Mouse (Mus musculus): ENCODE results near the gene Icmt.

Gene Icmt

GRCm38 (mm10) chr4:152303172-152303571 lies 6.1 kb downstream of the Icmt start:
- no peak for DNase-seq

GRCm38 (mm10) chr4:152304685-152305084 lies 7.7 kb downstream of the Icmt start:
- DNase-seq: peak in 1 of 2 experiments; percentile 48

GRCm38 (mm10) chr4:152305991-152306390 lies 9.0 kb downstream of the Icmt start:
- no peak for DNase-seq

GRCm38 (mm10) chr4:152307542-152307941 lies 10.5 kb downstream of the Icmt start:
- no peak for DNase-seq

GRCm38 (mm10) chr4:152312186-152312585 lies 15.2 kb downstream of the Icmt start:
- no peak for DNase-seq

- peak; percentile 27 to 32 for DNase-seq
Observed at GRCm38 (mm10) chr4:152313211-152313632, 16.2 kb downstream of the Icmt start.

- DNase-seq: peak in 1 of 2 experiments; percentile 42
Observed at GRCm38 (mm10) chr4:152313934-152314333, 16.9 kb downstream of the Icmt start.

- DNase-seq: no peak
Observed at GRCm38 (mm10) chr4:152315498-152316213, 18.6 kb downstream of the Icmt start.

- DNase-seq: peak in 1 of 2 experiments; percentile 45
Observed at GRCm38 (mm10) chr4:152317631-152318033, 20.6 kb downstream of the Icmt start.

GRCm38 (mm10) chr4:152318517-152319234 lies 21.6 kb downstream of the Icmt start, which contains the start of gene Rnf207:
Gene Rnf207, minus strand, starts transcription at chr4:152318993.
- peak; percentile 77 to 82 for DNase-seq

GRCm38 (mm10) chr4:152321464-152321863 lies 24.4 kb downstream of the Icmt start:
- no peak for DNase-seq

- no peak for DNase-seq
Observed at GRCm38 (mm10) chr4:152324641-152325562, 27.9 kb downstream of the Icmt start.

GRCm38 (mm10) chr4:152325574-152326411 lies 28.8 kb downstream of the Icmt start, which contains the start of gene Rpl22:
Gene Rpl22, plus strand, starts transcription at chr4:152325742.
- DNase-seq: peak; percentile 93 to 96

- DNase-seq: no peak
Observed at GRCm38 (mm10) chr4:152326543-152326942, 29.5 kb downstream of the Icmt start.

GRCm38 (mm10) chr4:152328691-152329090 lies 31.7 kb downstream of the Icmt start:
- peak; percentile 52 to 74 for DNase-seq

GRCm38 (mm10) chr4:152332952-152333351 lies 35.9 kb downstream of the Icmt start:
- DNase-seq: peak in 1 of 2 experiments; percentile 49

- no peak for DNase-seq
Observed at GRCm38 (mm10) chr4:152333587-152333986, 36.6 kb downstream of the Icmt start.

- no peak for DNase-seq
Observed at GRCm38 (mm10) chr4:152337772-152338171, 40.7 kb downstream of the Icmt start.

GRCm38 (mm10) chr4:152338419-152339292 lies 41.6 kb downstream of the Icmt start, which contains the start of gene Chd5:
Gene Chd5, plus strand, starts transcription at chr4:152338651.
- peak; percentile 47 to 76 for DNase-seq

- DNase-seq: peak in 1 of 2 experiments; percentile 47
Observed at GRCm38 (mm10) chr4:152339293-152339790, 42.3 kb downstream of the Icmt start.
